Mouse (Mus musculus) embryonic fibroblast, embryonic 13.5 days (primary cell): ENCODE measurements around the gene Plxnb3.

Experiments
- CTCF ChIP-seq: IDR thresholded peaks from 2 replicates; pipeline ENCODE4 v1.5.1; 2011; ENCODE audit warnings: mild to moderate bottlenecking, control low read depth, low read length, moderate library complexity, borderline replicate concordance; ENCODE audit not compliant: insufficient read depth
- POLR2A ChIP-seq: IDR thresholded peaks from 2 replicates; pipeline ENCODE4 v1.6.1; 2011; ENCODE audit warnings: low read depth, mild to moderate bottlenecking, control low read depth, low read length, moderate library complexity

DNA sequence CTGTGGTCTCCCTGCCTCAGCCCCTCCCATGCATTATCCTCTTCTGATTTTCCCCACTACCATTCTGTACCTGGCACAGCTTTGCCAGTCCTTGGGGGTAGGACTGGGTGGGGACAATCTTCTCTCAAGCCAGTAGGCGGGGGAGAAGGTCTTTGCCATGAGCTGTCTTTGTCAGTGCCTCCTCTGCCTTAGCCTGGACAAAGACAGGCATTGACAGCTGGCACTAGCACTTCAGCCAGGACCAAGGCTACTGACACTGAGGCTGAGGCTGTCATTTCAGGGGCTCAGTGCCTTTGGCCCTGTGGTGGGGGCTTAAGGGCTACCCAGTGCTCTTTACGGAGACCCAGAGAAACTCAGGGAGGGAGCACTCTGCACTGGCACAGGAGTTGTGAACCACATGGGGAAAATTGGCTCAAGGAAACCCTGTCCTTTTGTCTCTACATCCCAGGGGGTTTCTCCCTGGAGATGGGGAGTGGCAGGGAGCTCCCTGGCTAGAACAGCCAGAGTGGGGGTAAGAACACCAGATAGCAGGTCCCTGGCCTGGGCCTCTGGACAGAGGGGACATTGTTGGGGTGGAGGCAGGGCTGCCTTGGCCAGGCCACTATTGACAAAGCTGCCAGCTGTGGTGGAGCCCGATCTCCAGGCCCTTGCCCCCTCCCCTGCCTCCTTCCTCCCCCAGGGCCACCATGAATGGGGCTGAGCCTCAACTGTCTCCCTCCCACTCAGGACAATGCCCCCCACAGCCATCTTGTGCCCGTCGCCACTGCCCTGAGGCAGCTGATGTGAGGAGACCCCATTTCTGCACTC lies at the start of gene Plxnb3:
- TF ChIP-seq CTCF (no peak), POLR2A (no peak)
